30 mouse cellular contexts compared by ENCODE assay signal in genomic region chr2:160054411-160054810, GRCm38 (mm10).
"Had no signal": no experiment of that assay in that cellular context is flagged by ENCODE, and none has a peak within 500 bp of the region (broad histone marks: within the 10 kb centered on the region; RNA-seq: fewer than 3 reads in every experiment).

No protein-coding gene starts in this region.

- H3K4me2 ChIP-seq: limb, embryonic 12.5 days; limb, embryonic 13.5 days; limb, embryonic 15.5 days; liver, embryonic 11.5 days; liver, embryonic 12.5 days; liver, embryonic 13.5 days; liver, embryonic 15.5 days; lung, embryonic 14.5 days; lung, embryonic 15.5 days; midbrain, embryonic 12.5 days; midbrain, embryonic 15.5 days; neural tube, embryonic 12.5 days had no signal

- ATAC-seq: liver, embryonic 12.5 days; liver, postnatal 0 days; lung, postnatal 0 days; midbrain, embryonic 15.5 days; midbrain, embryonic 16.5 days had no signal

- H3K27ac ChIP-seq: left cerebral cortex, adult 2 months; limb, embryonic 10.5 days; limb, embryonic 12.5 days; limb, embryonic 13.5 days; limb, embryonic 15.5 days; liver, embryonic 12.5 days; liver, embryonic 13.5 days; liver, embryonic 14.5 days; liver, embryonic 15.5 days; lung, embryonic 15.5 days; macrophage; midbrain, embryonic 10.5 days; midbrain, embryonic 12.5 days; midbrain, embryonic 15.5 days; neural tube, embryonic 12.5 days had no signal

- H3K9me3 ChIP-seq: limb, embryonic 10.5 days; limb, embryonic 12.5 days; limb, embryonic 13.5 days; limb, embryonic 15.5 days; liver, embryonic 12.5 days; liver, embryonic 13.5 days; liver, embryonic 15.5 days; lung, embryonic 15.5 days; midbrain, embryonic 10.5 days; midbrain, embryonic 12.5 days; midbrain, embryonic 15.5 days; neural tube, embryonic 12.5 days had no signal

- H3K9ac ChIP-seq: limb, embryonic 12.5 days; limb, embryonic 13.5 days; limb, embryonic 15.5 days; liver, embryonic 12.5 days; liver, embryonic 13.5 days; liver, embryonic 14.5 days; liver, embryonic 15.5 days; liver, postnatal 0 days; lung, embryonic 14.5 days; lung, embryonic 15.5 days; midbrain, embryonic 12.5 days; midbrain, embryonic 15.5 days; neural tube, embryonic 12.5 days had no signal

- H3K36me3 ChIP-seq: limb, embryonic 10.5 days; limb, embryonic 12.5 days; limb, embryonic 13.5 days; limb, embryonic 15.5 days; liver, embryonic 12.5 days; liver, embryonic 13.5 days; liver, embryonic 15.5 days; lung, embryonic 15.5 days; midbrain, embryonic 10.5 days; midbrain, embryonic 12.5 days; midbrain, embryonic 15.5 days; neural tube, embryonic 12.5 days had no signal

- H3K4me3 ChIP-seq: left cerebral cortex, adult 2 months; limb, embryonic 10.5 days; limb, embryonic 12.5 days; limb, embryonic 13.5 days; limb, embryonic 15.5 days; liver, embryonic 12.5 days; liver, embryonic 13.5 days; liver, embryonic 15.5 days; lung, embryonic 15.5 days; megakaryocyte, embryonic 14.5 days; midbrain, embryonic 10.5 days; midbrain, embryonic 12.5 days; midbrain, embryonic 15.5 days; myocyte; neural tube, embryonic 12.5 days had no signal

- H3K4me1 ChIP-seq: limb, embryonic 10.5 days; limb, embryonic 13.5 days; limb, embryonic 15.5 days; liver, embryonic 12.5 days; liver, embryonic 13.5 days; liver, embryonic 15.5 days; lung, embryonic 15.5 days; megakaryocyte, embryonic 14.5 days; midbrain, embryonic 10.5 days; midbrain, embryonic 12.5 days had no signal

- DNase-seq: left cerebral cortex, postnatal 4 days; liver; liver, embryonic 13.5 days; liver, postnatal 0 days; lung, adult 18-20 months; lung, adult 2 months; lung, embryonic 14.5 days; lung, postnatal 10 days; lung, postnatal 14 days; lung, postnatal 36 days; lung, postnatal 4 days had no signal

- H3K27me3 ChIP-seq: liver, embryonic 12.5 days; liver, embryonic 13.5 days; liver, embryonic 15.5 days; lung, embryonic 15.5 days; megakaryocyte, embryonic 14.5 days; midbrain, embryonic 12.5 days; midbrain, embryonic 15.5 days; neural tube, embryonic 12.5 days had no signal
